Mouse (Mus musculus) CD8-positive naive resting alpha-beta T cell, adult 2 months (primary cell): Measurements from ENCODE around the gene Sgo1.
"Not testable (repeated sequence)": the region's sequence is repeated elsewhere in the genome, so short reads cannot be mapped to it uniquely, and the experiment has no call there.

Experiments used
- DNase-seq, 2 experiments: peaks; one replicate each; pipeline ENCODE4 v3.0.0; 2022; ENCODE audit warnings: low read depth in 2 of 2, low spot score in 2 of 2

The Sgo1 gene

DNA sequence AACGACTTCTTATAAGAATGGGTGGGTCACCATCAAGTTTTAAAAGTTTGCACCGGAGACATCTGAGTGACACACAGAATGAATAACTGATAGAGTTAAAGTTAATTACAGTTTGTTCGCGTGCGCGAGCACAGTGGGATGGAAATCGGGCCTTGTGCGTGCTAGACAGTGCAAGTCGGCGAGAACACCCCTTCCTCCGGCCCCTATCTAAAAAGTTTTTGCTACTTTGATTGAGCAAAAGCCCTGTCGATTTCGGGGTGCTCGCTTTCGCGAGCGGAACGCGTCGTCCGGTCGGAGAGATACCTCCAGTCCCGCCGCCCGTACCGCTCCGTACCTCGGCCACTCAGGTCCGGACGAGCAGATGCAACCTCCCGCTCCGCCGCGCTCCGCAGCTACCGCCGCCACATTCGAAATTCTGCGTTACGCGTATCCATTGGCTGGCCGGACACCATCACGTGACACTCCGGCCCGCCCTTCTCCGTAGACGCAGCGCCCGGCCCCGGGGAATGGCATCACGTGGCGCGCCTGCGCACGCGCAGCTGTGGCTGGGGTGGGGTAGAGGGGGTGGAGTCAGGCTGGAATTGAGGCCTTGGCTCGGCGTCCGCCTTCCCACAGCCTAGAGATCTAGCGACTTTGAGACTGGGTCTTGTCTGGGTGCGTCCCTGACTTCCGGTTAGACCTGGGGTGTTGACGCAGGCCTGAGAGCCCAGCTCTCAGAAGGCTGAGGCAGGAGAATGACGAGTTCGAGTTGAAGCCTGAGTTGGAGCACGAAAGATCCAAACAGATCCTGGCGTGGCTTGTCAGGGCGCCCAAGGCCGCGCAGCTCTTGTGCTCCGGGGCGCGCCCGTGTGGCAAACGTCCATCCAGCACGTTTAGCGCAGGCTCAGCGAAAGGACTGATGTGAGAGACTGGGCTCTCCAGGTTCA is at the start of gene Sgo1:
Gene Sgo1, minus strand, starts transcription at position 457 of the 926 bp plus-strand sequence.
- DNase-seq = peak; percentile 96

DNA sequence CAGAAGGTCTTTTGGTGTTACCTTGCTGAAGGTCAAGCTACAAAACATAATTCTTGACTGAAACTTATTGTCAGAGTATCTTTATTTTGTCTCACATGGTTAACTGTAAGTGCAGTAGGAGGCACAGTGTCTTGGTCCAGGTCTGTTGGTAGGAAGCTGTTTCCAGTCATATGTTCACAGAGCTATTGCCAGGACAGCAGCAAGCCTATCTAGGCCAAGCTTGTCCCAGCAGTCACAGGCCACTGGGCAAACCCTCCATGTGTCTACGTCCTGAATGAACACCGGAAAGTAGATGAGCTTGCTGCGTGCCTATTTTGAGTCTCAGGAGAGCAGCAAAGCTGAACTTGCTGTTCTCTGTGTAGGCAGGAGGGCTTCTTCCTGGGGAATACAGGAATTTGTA is 29.8 kb upstream of the Sgo1 start:
- not testable (repeated sequence) for DNase-seq

- no peak for DNase-seq
Observed at GRCm38 (mm10) chr17:53718474-53718873, 29.3 kb upstream of the Sgo1 start.

GRCm38 (mm10) chr17:53715161-53715560 is 26.0 kb upstream of the Sgo1 start:
- DNase-seq = not testable (repeated sequence)

- no peak for DNase-seq
Observed at GRCm38 (mm10) chr17:53714453-53714852, 25.3 kb upstream of the Sgo1 start.

GRCm38 (mm10) chr17:53697521-53697920 is 8.4 kb upstream of the Sgo1 start:
- DNase-seq = not testable (repeated sequence)

DNA sequence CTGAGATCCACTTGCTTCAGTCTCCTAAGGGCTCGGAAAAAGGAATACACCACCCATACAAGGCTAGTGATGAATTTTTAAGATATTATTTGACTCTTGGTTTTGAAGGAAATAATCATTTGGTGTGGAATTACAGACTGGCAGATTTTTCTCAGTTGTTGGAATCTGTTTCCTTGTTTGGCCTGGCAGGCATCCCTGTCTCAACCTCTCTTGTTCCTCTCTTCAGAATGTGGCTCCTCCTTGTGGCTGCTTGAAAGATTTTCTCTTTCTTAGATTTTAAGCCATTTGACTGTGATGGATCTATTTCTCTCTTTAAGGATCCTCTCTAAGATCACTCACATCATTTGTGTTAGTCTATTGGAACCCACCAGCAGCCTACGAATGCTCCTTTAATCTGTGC is 4.9 kb upstream of the Sgo1 start:
- DNase-seq = no peak

- no peak for DNase-seq
Observed at GRCm38 (mm10) chr17:53689946-53690345, 813 bp upstream of the Sgo1 start.

- no peak for DNase-seq
Observed at GRCm38 (mm10) chr17:53688321-53688720, 812 bp downstream of the Sgo1 start.

GRCm38 (mm10) chr17:53678716-53679115 is 10.4 kb downstream of the Sgo1 start:
- no peak for DNase-seq

DNA sequence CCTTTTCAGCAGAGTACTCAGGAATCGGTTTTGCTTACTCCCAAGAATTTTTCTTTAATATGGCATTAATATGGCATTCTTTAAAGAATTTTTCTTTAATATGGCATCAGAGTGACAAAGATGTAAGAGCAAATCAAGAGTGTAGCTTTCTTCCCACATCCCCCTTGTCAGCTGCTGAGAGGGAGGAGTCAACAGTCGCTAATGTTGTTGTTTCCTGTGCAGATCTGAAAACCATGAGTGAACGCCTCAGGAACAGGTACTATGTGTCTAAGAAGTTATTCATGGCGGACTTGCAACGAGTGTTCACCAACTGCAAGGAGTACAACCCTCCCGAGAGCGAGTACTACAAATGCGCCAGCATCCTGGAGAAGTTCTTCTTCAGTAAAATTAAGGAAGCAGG is 18.7 kb downstream of the Sgo1 start:
- no peak for DNase-seq

DNA sequence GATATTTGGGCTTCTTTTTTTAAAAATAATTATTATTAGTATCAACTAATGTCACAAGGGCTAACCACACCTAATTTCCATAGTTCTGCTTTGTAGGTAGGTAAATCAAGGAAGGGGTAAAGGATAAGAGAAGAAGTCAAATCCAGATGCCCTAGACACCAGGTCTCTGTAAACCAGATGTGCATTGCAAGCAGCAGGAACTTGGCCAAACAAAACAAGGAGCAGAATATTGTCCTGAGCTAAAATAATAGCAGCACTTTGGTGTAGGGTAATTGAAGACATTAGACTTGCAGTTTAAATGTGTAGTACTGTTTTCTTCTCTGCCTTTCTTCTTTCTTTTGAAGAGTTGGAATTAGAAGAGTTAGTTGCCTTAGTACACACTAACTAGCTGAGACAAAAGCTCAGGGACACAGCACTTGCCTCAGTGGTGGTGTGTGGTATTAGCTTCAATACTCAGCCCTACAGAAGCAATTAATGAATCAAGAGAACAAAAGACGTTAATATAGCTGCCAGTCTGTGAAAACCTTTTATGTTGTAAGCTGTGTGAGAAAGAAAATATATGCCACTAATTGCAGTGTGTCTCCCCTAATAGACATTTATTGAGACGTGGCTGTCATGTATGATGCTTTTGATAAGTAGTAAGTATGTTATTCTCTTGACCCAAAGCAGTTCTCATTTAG is 24.3 kb downstream of the Sgo1 start:
- no peak for DNase-seq

- DNase-seq = no peak
Observed at GRCm38 (mm10) chr17:53664267-53664666, 24.9 kb downstream of the Sgo1 start.

DNA sequence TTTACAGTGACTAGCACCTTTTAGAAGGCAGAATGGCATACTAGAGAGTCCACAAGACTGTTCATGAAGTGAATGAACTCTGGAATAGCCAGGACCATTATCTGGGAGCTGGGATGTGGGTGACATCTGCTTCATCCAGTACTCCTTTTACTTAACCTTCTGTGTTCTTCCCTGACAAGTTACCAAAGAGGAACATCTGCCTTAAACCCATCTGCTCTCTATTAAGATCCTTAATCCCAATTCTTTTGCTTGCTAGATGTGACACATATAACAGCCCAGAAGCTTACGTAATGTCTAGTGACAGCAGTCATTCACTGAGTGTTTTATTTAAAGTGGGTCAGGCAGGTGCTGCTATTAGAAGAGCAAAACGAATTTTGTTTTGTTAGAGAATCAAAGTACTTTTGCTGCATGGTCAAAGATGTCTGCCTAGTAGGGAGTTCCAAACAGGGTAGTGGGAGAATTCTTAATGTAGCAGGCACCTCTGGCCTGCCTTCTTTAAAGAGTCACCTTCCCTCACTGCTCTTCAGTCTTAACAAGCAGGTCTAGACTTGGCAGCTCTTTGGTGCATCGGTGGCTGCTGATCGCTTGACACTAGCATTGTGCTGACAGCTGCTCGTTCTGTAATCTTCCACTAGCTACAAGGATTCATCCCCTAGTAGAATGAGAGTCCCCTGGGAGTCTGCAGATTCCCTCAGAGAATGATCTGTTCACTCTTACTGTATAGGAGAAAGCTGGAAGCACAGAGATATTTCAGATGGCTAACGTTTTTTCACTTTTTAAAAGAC is 27.9 kb downstream of the Sgo1 start:
- DNase-seq = no peak

DNA sequence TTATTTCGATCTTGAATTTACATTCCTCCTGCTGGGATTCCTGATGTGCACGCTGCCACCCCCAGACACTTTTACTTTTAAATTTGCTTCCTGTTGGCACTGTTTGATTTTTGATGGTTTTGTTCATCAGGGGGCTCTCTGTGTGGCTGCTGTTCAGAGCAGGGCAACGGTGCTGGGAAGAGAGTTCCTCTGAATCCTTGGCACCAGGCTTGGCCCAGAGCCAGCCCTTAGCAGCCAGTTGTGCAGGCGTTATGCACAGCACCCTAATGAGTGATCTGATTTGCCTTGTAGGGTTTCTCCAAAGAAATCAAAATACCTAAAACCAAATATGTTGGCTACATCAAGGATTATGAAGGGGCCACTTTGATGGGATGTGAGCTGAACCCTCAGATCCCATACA is 29.4 kb downstream of the Sgo1 start:
- DNase-seq = no peak

DNA sequence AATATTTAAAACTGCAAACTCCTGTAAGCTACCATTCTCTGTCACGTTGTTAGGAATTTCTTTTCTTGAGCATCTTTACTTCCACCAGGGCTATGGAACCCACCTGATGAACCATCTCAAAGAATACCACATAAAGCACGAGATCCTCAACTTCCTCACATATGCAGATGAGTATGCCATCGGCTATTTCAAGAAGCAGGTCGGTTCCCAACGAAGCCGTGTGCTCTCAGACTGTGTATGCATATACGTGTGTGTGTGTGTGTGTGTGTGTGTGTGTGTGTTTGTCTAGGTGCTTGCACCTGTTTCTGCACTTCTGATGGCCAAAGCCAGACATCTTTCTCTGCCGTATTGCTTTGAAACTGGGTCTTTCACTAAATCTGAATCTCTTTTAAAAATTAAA is 29.9 kb downstream of the Sgo1 start:
- no peak for DNase-seq

- DNase-seq = no peak
Observed at GRCm38 (mm10) chr17:53658668-53659067, 30.5 kb downstream of the Sgo1 start.

DNA sequence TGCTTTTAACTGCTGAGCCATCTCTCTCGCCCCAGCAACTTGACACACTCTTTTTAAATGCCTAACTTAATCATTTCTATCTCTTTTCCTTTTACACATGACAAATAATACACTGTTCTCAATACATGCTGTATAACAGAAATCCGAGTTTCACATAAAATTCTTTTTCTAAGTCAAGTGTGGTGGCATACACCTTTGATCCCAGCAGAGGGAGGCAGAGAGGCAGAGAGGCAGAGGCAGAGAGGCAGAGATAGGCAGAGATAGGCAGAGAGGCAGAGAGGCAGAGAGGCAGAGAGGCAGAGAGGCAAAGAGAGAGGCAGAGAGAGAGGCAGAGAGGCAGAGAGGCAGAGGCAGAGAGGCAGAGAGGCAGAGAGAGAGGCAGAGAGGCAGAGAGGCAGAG is 31.7 kb downstream of the Sgo1 start:
- DNase-seq = peak in 1 of 2 experiments; percentile 29

- DNase-seq = no peak
Observed at GRCm38 (mm10) chr17:53656369-53656860, 32.7 kb downstream of the Sgo1 start.

- no peak for DNase-seq
Observed at GRCm38 (mm10) chr17:53655959-53656358, 33.2 kb downstream of the Sgo1 start.

DNA sequence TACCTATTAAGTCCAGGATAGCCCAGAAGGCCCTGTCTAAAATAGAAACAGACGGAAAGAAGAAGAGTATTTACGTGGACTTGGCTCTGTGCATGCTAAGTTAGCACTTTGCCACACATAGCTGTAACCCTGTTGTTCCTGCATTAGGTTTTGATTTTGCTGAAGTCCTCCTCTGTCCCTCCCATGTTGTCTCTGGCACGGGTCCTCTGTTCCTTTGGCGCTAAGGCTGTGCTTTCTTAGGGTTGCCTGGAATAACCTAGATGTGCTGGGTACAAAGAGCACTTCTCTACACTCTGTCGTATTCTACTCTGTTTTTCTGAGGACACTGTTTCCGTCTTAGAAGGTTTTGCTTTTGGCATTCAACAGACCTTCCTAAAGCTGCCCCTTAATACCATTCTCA is 34.1 kb downstream of the Sgo1 start:
- DNase-seq = no peak
